Mouse (Mus musculus): ENCODE measurements at regions not wholly inside any gene's neighbourhood (a gene's known extent, or its start where the extent isn't known, plus 50 kb on each side); places are given as distances from the start of the nearest gene placed in this dataset.
"Not testable (repeated sequence)": the region's sequence is repeated elsewhere in the genome, so short reads cannot be mapped to it uniquely, and the experiment has no call there.

DNA sequence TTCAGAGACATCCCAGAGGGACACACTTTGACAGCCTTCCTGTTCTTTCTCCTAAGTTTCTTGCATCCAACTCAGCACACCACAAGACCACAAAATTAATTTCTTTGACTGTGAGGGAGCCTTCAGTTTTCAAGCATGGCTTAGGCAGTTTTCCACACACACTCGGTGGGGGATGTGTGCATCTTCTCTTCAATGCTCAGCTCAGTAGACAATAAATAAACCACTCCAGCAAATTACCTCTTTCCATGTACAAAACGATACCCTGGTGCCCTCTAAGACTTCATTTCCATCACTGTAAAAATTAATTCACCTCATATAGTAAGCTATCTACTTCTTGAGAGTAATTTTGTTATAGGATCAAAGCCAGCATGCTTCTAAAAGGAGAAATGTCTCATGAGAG lies 184.6 kb downstream of the Samd5 start:
- no peak for DNase-seq (ENCODE audit: low read depth, low spot score)

DNA sequence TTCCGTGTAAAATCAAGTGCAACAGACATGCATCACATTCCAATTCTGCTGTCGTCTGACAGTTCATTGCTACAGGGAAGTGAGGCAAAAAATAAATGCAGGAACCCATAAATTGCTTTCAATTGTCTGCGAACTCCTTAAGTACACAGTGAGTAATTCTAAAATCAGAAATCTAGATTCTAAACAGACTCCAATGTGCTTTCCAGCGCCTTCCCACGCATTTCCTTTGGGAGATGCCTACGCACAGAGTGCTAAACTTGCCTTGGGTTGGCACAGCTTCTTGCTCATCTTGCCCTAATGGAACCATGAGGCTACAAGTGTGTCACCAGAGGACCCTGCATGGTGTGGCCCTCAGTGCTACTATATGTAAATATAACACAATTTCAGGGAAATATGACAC lies 212.6 kb downstream of the Samd5 start:
- DNase-seq (ENCODE audit: low read depth, low spot score), result no peak

DNA sequence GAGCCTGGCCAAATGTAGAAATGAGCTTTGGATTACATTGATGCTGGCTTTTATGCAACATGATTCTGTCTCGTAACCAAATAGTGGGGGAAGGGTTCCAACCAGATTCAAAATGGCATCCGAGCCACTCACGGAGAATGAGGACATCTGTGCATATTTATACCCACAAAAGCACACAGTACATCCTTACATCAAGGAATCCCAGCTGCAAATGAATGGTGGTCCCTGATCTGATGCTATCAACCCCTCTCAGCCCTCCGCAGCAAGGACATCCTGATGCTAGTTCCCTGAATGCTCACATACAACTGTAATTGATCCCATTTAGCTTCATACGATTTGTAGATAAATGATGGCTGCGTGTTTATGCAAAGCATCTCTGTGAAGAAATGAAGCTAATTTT lies 215.9 kb downstream of the Samd5 start:
- no peak for DNase-seq (ENCODE audit: low read depth, low spot score)

DNA sequence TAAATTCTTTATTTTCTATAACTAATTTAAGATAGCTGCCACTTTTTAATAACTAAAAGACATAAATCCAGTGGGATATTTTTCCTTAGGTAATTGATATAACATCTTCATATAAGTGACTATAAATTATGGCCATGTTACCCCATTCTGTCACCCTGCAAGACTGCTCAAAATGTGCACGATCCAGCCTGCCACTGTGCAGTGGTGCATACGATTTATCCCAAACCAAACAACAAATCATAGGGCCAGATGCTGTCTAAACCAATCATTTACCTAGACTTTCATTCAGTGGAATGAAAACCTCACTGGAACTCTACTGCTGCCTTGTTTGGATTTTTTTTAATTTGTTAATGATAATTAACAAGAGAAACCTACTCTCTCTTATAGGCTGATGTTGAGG lies 216.5 kb downstream of the Samd5 start:
- no peak for DNase-seq (ENCODE audit: low read depth, low spot score)

DNA sequence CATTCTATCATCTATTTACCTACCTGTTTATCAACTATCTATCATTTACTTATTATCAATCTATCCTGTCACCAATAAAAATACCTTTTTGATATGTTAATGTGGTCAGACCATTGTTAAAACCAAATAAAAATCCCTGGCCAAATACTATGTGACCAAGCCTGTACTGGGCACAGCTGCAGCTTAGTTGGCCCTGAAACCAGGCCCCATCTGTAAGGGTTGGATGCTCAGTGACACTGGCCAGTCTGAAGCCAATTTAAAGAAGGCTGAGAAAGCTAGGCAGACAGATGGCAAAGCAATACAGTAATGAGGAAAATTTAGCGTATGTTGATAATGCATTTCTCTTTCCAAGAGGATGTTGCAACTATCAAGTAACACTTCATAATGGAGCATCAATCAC lies 217.8 kb downstream of the Samd5 start:
- DNase-seq (ENCODE audit: low read depth, low spot score), result no peak

DNA sequence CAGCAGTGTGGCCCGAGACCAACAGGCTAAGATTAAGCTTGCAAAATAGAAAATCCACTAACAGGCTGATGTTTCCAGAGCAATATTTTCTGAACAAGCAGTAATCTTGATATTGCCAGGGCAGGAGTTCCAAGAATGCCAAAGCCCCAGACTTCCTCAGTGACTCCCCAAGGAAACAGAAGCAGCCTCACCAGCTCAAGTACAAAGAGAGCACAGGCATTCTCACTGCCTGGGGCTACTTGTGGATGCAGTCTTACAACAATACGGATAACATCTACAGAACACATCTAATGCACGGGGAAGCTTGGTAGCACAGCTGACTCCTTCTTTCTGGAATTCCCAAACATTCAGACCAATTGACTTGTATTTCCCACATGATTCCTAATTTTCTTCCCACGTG lies 235.9 kb downstream of the Samd5 start:
- no peak for DNase-seq (ENCODE audit: low read depth, low spot score)

DNA sequence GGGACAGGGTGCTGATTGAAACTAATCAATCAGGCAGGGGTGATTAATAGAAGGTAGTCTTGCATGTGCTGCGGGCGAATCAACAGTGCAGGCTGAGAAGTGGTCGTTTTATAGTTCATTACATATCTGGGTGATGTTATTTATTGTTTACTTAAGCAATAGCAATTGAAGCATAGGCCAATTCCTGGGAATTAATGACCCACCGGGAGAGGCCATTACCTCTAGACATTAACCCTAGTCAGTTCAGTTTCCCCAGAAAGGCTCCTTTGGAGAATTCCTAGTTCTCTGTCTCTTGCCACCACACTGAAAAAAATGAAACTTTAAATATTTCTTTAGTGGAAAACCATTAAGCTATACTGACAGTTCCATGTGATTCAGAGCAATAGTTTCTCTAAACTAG lies 236.6 kb downstream of the Samd5 start:
- DNase-seq (ENCODE audit: low read depth, low spot score), result no peak

DNA sequence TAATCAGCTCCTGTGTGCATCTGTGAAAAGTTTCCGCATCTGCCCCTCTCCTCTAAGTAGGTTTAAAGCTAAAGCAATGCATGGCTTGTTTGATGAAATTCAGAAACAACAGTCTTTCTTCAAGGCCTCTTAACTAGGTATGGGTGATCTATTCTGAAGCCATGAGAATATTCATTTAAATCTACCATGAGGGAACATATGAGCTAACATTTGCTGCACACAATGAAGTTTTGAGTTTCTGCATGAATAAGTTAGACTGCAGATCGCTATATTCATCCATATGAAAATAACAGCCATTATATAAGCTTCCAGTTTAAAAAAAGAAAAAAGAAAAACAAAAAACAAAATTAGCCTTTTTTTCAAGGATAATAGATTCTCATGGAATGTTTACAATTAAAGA lies 245.9 kb downstream of the Samd5 start:
- no peak for DNase-seq (ENCODE audit: low read depth, low spot score)

DNA sequence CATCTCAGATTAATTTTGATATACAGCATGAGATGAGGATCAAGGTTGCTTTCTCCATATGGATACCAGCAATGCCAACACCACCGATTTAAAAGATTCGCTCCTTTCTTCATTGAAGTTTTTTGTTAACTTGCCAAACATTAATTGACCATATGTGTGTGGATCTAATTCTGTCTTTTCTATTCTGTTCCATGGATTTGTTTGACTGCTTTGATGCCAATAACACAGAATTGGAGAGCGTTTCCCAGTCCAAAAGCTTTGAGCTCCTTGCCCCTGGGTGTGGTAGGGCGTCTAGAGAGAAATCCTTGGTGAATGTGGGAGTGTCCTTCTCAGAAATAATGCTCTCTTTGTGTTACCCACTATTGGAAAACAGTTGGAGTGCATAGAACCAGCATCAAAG lies 254.3 kb downstream of the Samd5 start:
- DNase-seq (ENCODE audit: low read depth, low spot score), result no peak

DNA sequence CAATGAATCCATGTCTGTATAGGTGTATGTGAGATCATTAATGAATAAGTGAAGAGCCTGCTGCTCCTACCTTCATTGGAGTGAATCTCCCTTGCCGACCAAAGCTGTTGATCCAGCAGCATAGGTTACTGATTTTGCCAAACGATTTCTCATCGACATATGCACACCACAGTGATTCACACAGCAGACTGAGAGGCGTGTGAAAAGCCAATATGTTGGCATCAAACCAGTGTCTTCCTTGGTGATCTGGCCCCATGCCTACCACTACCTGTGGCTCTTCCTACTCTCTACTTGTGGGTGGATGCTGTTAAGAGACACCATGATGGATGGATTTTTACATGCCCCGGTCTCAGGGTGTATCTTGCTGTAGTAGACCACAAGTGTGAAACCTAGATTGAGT lies 258.3 kb downstream of the Samd5 start:
- DNase-seq (ENCODE audit: low read depth, low spot score), result no peak

DNA sequence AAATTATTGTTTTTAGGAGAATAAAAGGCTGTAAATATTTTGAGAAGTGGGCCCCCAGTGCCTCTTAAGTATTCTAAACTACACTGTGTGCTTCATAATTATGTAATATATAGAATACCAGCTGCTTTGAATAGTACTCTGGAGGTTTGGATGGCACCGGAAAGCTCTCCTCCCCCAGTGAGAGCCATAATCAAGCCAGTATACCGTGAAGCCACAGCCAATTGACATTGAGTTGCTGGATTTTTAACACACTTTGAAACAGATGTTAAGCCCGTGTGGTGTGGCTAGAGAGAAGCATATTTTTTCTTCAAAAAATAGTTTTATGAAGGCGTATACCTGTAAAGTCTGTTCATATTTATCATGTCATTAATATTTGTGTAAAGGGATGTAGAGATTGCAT lies 268.9 kb downstream of the Samd5 start:
- DNase-seq (ENCODE audit: low read depth, low spot score), result no peak

DNA sequence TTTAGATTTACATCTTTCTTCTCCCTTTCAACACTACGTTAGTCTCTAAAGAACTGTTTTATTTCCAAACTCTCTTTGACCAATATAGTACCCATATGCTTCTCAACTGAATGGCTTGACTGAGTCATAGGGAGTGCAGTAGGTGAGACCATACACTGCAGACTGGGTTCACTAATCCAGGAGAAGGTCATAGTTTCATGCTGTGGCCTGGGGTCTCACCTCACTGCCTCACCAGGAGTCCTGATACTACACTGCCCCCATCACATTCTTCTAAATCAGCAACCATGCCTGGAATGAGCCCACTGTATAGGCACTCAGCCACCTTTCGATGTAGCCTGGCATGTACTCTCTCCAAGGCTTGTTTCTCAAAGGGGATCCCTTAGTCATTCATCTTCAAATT lies 269.6 kb downstream of the Samd5 start:
- no peak for DNase-seq (ENCODE audit: low read depth, low spot score)

DNA sequence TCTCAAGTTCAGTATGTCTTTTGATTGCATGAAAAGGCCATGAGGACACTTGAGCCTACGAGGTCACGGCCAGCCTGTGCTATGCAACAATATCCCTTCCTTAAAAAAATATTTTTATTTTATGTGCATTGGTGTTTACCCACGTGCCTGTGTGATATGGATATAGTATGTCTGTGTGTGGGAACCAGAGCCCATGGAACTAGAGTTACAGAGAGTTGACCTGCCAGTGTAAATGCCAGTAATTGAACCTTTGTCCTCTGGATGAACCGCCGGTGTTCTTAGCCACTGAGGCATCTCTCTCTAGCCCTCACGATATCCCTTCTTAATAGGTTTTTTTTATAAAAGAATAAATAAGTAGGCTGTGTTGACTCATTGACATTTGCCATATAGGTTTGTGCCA lies 270.0 kb downstream of the Samd5 start:
- DNase-seq (ENCODE audit: low read depth, low spot score), result no peak

DNA sequence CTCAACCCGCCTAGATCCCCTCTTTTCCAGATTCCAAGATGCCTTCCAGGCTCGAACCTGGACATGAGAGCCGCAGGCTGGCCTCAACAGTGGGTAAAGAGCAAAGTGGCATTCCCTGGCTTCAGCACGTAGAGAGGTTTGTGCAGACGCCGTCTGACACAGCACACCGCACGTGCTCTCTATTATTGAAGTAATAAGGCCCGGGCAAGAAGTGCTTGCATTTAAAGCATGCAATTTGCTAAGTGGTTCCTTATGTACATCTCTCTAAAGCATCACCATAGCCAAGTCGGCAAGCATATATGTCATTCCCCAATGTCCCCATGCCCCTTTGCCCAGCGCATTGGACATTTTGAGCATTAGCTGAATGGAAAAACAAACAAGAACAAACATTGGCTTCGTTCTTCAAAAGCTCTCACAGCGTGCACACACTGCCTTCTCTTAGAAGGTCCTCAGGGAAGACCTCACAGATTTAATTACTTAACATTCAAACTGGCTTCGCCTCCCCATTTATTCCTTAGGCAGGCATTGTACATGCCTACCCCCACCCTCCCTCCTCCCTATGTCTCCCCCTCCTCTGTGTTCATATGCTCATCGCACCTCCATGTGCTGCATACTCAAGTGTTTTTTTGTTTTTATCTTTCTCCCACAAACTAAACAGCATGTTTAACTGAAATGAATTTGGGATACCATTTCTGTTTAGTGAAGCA lies 273.9 kb downstream of the Samd5 start:
- DNase-seq (ENCODE audit: low read depth, low spot score), result no peak

DNA sequence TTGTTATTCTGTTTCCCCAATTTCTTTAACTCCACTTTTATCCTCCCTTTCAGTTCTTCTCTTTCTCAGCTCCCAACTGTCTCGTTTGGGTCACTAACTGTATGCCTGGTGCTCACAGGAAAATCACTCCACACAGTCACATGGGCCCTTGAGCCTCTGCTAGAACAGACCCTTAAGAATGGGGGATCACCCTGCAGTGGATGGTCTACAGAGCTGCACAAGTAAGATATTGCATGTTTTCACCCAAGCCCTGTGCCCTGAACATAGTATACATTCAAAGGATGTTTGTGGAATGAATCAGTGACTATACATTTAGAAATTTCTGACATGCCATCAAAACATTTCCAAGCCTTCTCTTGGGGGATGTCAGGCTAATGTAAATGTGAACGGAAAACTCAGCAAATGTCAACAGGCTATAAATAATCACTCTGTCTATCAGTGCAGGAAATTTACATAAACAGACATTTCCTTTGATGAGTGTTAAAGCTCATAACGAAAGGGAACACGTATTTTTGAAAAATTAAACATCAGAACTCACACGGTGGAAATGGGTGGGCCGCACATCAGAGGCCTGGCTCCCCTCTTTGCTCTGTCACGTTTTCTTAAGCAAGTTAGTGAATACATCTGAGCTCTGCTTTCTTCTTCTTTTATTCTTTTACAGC lies 297.4 kb downstream of the Samd5 start:
- no peak for DNase-seq (ENCODE audit: low read depth, low spot score)

DNA sequence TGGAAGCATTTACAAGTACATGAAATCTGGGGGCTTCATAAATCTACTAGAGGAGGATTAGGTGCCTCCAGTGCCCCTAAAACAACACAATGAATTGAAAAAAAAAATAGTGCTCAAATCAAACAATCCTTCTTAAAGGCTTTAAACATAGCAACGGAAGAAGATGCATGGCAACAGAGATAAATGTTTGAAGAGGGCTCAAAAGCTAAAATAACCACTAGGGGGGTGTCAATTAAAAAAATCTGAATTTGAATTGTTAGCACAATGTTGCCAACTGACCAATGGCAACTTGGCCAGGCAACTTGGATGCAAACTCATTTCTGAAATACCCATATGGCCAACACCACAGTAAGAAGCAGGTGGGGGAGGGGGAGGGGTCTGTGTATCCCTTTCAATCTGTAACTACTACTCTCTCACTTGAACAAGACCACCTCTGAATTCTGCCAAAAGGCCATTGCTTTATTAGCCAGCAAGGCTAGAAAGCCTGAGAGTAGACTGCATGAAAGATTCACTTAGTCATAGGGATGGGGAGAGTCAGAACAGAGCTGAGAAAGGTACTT lies 312.6 kb downstream of the Samd5 start:
- DNase-seq (ENCODE audit: low read depth, low spot score), result no peak

DNA sequence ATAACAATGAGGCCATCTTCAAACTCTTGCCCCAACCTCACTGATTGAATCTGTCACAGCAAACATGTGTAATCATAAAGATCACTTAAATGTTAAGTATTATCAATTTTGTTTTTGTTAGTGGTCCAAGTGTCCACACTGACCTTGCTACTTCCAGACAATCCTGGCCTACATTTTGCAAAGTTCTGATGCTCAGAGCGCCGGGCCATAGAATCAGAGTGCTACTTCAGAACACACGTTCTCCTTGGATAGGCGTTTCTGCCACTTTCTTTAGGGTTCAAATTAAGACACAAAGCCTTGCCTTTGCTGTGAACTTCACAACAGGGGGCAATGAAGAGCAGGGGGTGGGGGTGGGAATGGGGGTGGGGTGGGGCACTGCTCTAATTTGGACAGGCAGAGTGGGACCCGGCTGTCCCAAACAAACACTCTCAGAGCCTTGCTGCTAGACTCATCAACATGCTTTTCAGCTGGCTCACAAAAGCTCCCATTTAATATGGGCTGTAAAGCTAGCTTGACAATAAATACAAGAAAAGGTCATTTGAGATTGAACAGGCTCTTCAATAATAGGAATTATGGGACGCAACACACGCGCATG lies 336.7 kb downstream of the Samd5 start:
- no peak for DNase-seq (ENCODE audit: low read depth, low spot score)

DNA sequence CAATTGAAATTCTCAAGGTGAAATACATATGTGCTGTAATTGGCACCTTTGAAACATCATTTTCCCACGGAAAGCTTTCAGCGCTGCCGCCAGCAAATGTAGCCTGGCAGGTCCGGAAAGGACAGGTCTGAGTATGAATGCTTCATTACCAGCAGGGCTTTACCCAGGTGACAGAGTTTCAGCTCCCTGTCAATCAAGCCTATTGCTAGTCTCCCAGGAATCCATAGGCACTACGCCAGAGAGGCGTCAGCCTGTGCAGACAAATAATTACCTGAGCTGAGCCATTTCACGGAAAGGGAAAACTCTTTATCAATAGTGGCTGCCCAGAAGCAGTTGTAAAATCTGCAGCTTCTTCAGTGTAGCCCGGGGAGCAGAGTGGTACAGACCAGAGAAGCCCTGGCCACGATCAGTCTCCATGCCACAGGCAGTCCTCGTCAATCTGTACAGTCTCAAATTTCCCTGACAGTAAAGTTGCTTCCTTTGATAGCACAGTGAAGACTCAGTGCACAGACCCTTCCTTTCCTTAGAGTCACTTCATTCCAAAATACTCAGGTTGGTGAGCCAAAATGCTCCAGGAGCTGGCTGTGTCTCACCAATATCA lies 340.7 kb downstream of the Samd5 start:
- DNase-seq (ENCODE audit: low read depth, low spot score), result no peak

DNA sequence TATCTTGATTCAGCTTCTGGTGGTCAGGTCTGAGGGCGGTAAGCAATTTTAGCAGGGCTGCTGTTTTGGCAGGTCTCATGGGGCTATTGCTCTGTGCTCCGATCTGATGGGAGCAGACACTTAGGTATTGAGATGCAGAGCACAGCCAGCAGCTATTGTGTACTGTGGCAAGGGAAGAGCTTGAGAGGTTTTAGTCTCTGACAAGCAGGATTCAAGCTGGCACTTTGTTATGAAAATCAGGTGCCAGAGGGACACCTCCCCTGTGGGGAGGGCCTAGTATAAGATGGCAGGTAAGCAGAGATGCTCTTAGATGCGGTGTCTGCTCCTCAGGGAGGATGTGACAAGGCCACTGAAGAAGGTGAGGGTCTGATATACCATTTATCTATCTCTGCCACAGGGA lies 343.3 kb downstream of the Samd5 start:
- no peak for DNase-seq (ENCODE audit: low read depth, low spot score)

DNA sequence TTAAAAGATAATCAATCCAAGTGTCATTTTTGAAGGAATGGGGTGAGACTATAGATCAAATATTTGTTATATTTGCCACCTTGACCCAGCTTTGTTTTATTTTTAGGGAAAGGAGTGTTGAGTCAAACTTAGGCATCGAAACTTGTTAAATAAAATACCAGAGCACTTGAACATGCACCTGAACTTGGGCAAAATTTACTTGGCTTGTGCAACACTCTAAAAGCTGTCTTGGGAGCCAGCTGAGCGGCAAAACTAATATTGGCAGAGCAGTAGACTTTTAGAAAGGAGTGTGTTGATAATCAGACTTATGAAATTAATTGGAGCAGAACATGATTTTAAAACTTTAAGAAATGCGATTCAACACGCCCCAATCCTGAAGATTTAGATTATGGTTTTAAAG lies 346.7 kb downstream of the Samd5 start:
- no peak for DNase-seq (ENCODE audit: low read depth, low spot score)

DNA sequence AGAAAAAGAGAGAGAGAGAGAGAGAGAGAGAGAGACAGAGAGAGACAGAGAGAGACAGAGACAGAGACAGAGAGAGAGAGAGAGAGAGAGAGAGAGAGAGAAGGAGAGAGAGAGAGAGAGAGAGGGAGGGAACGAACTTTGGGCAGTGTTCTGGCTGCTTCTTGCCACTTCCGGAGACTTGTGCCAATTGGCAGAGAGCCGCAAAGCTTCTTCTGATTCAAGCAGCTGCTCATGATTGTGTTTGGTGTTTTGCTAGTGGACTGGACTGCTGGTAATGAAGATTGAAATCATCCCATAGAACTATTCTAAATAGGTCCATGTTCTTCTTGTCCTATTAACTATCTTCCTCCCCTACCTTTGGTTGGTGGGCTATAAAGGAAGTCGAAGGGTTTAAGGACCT lies 347.1 kb downstream of the Samd5 start:
- not testable (repeated sequence) for DNase-seq (ENCODE audit: low read depth, low spot score)

DNA sequence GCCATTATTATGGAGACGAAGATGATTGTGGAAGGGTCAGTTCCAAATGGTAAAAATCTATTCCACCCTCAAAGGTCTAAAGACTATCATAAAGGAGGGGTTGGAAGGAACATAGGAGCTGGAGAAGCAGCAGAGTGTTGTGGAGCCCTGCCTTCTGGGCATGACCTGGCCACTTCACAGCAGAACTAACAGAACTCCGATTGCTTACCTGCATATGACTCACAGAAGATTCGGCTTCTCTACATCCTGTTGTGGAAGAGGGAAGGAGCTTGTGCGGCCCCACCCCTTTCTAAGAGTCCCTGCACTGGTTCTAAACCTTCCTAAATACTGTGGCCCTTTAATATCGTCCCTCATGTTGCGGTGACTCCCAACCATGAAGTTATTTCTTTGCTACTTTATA lies 362.7 kb downstream of the Samd5 start:
- no peak for DNase-seq (ENCODE audit: low read depth, low spot score)

DNA sequence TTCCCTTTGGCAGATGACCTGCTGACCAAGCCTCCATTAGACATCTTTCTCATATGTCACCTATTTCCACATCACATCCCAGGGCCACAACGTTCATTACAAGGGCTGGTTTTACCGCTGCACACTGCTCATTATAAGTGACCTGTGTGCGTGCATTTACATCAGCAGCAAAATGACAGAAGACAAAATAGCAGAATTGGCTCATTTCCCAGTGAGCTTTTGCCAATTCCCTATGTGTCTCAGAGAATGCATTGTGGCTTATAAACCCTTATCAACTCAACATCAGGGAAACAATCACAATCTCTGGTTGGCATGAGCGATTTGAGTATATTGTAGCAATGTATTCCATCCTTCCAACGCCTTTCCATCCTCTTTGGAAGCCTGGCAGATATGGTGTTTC lies 364.7 kb downstream of the Samd5 start:
- DNase-seq (ENCODE audit: low read depth, low spot score), result no peak

All from CD4-positive helper T cell, adult 2 months (primary cell).